Mouse (Mus musculus) spleen, adult 2 months (tissue): ENCODE data around the gene Sept11. TPM values are rescaled to one million over a fixed set of nuclear protein-coding genes. Genes with fewer than 3 reads are reported as not detected.

Source experiments
- DNase-seq, 2 experiments: peaks; one replicate each; pipeline versions ENCODE4 v3.0.0 to v3.0.0-alpha.2; 2012 to 2021; ENCODE audit warnings: low spot score in 2 of 2, low read depth in 1 of 2
- H3K27ac ChIP-seq: fragments of 200-500 bp; 2 replicates; pipeline ENCODE4 v1.5.1; 2012; ENCODE audit warnings: low read length, inconsistent platforms; ENCODE audit not compliant: insufficient read depth
- H3K27me3 ChIP-seq: fragments of 200-500 bp; 2 replicates; pipeline ENCODE4 v1.6.1; 2012; ENCODE audit warnings: mild to moderate bottlenecking, moderate library complexity, low read length, inconsistent platforms; ENCODE audit not compliant: control insufficient read depth, insufficient read depth
- H3K36me3 ChIP-seq: fragments of 200-500 bp; 2 replicates; pipeline ENCODE4 v1.6.1; 2012; ENCODE audit warnings: mild to moderate bottlenecking, low read length, inconsistent platforms; ENCODE audit not compliant: control insufficient read depth, insufficient read depth
- H3K4me1 ChIP-seq: fragments of 200-500 bp; 2 replicates; pipeline ENCODE4 v1.6.1; 2011; ENCODE audit warnings: inconsistent platforms; ENCODE audit not compliant: control insufficient read depth, insufficient read depth, insufficient read length
- H3K4me3 ChIP-seq: fragments of 200-500 bp; 2 replicates; pipeline ENCODE4 v1.5.1; 2011; ENCODE audit warnings: mild to moderate bottlenecking, inconsistent platforms; ENCODE audit not compliant: insufficient read depth, insufficient read length; ENCODE audit errors: extremely low read depth
- CTCF ChIP-seq: fragments of 200-500 bp; IDR thresholded peaks from 2 replicates; pipeline ENCODE4 v1.5.1; 2011; ENCODE audit warnings: mild to moderate bottlenecking, inconsistent platforms; ENCODE audit not compliant: insufficient read depth, insufficient read length, insufficient replicate concordance; ENCODE audit errors: extremely low read depth
- POLR2A ChIP-seq: fragments of 200-500 bp; IDR thresholded peaks from 2 replicates; pipeline ENCODE4 v1.6.1; 2011; ENCODE audit warnings: low read depth, low read length, inconsistent platforms
- WGBS: fragments of 180-500 bp; shearing (Covaris S2); methylation state at CpG from one replicate; pipeline ENCODE4 v1.1.7; 2018; 5-methylcytosine and 5-hydroxymethylcytosine counted together
- polyA plus RNA-seq: library from polyadenylated mRNA; depleted of rRNA; stranded (reverse); fragments of >200 nt; gene quantifications from 2 replicates; pipeline ENCODE4 v1.2.3, GENCODE M21; 2012

Gene Sept11
- polyA plus RNA-seq, 1 experiment: 21.2 TPM

DNA sequence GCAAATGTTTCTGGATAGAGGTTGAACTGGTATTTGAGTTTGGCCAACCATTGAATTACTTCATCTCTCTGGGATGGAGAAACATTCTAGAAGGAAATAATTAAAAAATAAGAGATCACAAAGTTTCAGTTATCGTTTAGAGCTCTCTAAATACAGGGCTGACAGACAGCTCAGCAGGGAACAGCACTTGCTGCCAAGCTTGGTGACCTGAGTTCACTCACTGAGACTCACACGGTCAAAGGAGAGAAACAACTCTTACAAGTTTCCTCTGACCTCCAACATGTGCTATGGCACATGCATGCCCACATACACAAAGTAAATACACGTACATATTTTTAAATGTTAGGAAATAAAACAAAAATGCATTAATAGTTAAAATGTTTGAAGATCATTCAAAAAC lies 96.4 kb downstream of the Sept11 start:
- no peak overlapping the region for H3K4me3 ChIP-seq
- no peak for DNase-seq
- no peaks in the 10 kb centered on the region for H3K4me1 ChIP-seq
- peaks cover 25% of the 10 kb centered on the region for H3K36me3 ChIP-seq
- WGBS: 86% methylated on average over 3 of the region's 3 CpGs
- H3K27ac ChIP-seq: no peak overlapping the region
- no peaks in the 10 kb centered on the region for H3K27me3 ChIP-seq
- no peak for TF ChIP-seq CTCF
- TF ChIP-seq POLR2A: no peak

DNA sequence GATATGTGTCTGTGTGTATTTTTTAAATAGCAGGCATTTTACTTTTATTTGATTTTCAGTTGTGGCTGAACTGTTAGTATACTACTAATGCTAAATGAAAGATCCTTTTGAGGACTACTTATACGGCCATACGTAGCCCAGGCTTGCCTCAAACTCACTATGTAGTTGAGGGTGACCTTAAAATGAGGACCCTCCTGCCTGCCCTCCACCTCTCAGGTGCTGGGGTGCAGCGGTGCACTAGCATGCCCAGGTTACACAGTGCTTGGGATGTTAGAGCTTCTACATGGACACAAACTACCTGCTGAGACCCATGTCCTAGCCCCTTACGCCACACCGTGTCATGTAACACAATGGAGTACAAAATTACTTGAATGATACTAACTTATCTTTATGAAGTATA lies 97.2 kb downstream of the Sept11 start:
- Histone ChIP-seq H3K4me1 (no peaks in the 10 kb centered on the region), H3K27ac (no peak overlapping the region), H3K27me3 (no peaks in the 10 kb centered on the region), H3K4me3 (no peak overlapping the region), H3K36me3 (peaks cover 23% of the 10 kb centered on the region)
- WGBS: 98% methylated on average over 5 of the region's 5 CpGs
- DNase-seq: no peak
- TF ChIP-seq POLR2A (no peak), CTCF (no peak)

DNA sequence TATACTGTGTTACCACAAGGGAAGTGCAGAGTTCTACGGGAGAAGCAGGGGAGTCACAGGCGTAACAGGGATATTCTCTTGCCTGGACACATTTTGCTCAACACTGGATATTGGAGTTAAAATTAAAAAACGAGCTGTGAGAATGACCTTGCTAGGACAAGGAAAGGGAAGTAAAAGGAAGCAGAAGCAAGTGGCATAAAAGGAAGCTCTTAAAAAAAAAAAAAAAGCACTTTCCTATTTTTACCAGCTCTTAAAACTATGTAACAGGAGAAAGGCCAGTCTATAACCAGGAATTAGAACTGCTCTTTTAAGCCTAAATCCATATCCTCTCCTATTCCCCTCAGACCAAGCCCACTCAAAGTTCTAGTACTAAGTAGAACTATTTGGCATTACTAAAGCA lies 105.0 kb downstream of the Sept11 start:
- H3K27ac ChIP-seq: no peak overlapping the region
- no peaks in the 10 kb centered on the region; the same call in 1 of the 2 replicates for H3K4me1 ChIP-seq
- 76% methylated on average over 3 of the region's 3 CpGs for WGBS

DNA sequence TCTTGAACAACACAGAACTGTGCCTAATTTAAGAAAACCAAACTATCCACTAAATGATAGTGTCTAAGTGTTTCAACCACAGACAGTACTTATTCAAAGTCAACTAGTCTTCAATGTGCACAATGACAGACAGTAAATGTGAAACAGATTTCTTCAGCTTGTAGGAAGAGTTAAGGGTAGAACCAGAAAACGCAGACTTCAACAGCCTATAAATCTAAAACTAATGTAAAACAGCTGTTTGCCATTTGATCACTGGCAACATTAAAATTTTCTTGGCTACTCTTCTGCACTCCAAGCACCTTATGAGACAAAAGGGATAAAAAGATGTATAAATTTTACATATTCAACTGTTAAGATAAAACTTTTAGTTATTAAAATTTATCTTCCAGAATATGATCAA lies 107.9 kb downstream of the Sept11 start:
- 98% methylated on average over 1 of the region's 1 CpGs for WGBS
- no peak for TF ChIP-seq POLR2A
- no peak for TF ChIP-seq CTCF
- peaks cover 3% of the 10 kb centered on the region; the same call in 1 of the 2 replicates for H3K4me1 ChIP-seq
- no peaks in the 10 kb centered on the region for H3K27me3 ChIP-seq
- DNase-seq: no peak
- no peak overlapping the region for H3K27ac ChIP-seq
- peaks cover 19% of the 10 kb centered on the region for H3K36me3 ChIP-seq
- H3K4me3 ChIP-seq: no peak overlapping the region

More for the DNA sequence above, 105.0 kb downstream of the Sept11 start:
- no peak overlapping the region for H3K4me3 ChIP-seq
- peaks cover 19% of the 10 kb centered on the region for H3K36me3 ChIP-seq
- no peak for DNase-seq
- no peak for TF ChIP-seq POLR2A
- TF ChIP-seq CTCF: no peak
- no peaks in the 10 kb centered on the region for H3K27me3 ChIP-seq

DNA sequence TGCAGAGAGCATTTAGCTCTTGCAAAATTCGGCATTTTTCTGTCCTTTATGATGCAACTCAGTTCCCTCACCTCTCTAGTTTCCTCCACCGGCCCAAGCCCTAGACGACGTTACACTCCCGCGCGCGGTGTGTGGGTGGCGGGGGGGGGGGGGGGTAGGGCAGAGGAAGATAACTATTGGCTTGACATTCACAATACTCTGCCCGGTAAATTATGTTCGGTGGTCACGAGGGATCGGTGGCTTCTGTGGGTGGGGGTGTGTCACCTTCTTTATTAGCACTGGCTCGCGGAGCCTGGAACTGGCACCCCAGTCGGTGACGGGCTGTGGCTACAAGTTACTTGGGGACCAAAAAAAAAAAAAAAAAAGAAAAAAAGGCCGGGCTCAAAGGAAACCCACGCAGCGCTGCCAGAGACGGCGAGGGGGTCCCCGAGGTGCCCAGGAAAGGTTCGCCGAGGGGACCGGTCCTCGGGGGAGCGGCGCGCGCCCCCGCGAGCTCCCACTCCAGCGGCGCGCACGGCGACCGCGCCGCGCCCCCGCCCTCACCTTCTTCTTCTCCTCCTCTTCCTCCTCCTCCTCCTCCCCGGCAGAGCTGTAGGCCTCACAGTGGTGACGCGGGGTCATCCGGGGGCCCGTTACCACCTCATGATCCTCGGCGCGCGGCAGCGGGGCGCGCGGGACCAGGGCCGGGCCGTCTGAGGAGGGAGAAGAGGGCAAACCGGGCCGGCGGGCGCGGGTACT lies 112.3 kb downstream of the Sept11 start:
- Histone ChIP-seq H3K4me1 (peaks cover 6% of the 10 kb centered on the region; the same call in 1 of the 2 replicates), H3K36me3 (peaks cover 7% of the 10 kb centered on the region), H3K27me3 (no peaks in the 10 kb centered on the region), H3K27ac (peak overlapping the region; percentile 98), H3K4me3 (peak overlapping the region; percentile 83)
- WGBS: under 1% methylated on average over 61 of the region's 63 CpGs
- TF ChIP-seq POLR2A (no peak), CTCF (no peak)
- DNase-seq: peak; percentile 45 to 58

DNA sequence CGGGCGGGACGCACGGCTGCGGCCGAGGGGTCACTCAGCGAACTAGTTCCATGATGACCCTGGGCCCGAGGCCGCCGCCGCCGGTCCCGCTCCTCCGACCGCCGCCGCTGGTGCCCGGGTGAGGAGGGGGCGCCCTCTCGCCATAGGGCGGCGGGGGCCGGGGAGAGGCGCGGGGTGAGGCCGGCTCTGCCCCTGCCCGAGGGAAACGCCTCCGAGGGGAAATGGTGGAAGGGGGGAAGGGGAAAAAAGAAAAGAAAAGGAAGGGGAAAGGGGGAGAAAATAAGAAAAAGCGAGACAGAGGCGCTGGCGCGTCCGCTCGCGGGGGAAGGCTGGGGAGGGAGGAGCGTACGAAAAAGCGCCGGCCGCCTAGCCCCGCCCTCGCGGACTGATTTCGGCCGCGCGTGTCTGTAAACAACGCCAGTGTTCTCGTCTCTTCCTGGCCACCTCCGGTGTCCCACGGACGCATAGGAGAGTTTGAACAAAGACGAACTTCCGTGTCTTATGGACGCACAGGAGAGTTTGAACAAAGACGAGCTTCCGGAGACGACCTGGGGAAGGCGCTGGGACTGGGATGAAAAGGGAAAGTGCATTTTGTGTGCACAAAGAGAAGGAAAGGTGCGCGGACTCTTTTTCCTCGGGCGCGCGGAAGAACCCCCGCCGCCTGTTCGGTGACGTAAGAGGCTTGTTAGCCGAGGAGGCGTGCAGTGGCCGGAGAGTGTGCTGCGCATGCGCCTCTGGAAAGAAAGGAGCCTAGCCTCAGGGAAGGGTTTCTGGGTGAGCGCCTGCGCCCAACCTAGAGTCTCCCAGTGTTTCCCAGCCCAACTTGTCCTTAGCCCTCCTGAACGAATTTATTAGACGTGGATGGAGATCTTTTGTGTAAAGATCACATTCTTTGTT lies 113.1 kb downstream of the Sept11 start, which contains the start of the genes Ccni and 2010109A12Rik:
Gene Ccni (minus strand): TSS at position 387 of the 897 bp plus-strand sequence.
Gene 2010109A12Rik (plus strand): TSS at position 410 of the 897 bp plus-strand sequence.
- Histone ChIP-seq H3K4me3 (peak within 1 kb of the TSS; percentile 83), H3K36me3 (peaks cover 2% of the 10 kb centered on the region), H3K4me1 (peaks cover 6% of the 10 kb centered on the region; the same call in 1 of the 2 replicates), H3K27me3 (no peaks in the 10 kb centered on the region), H3K27ac (peak within 1 kb of the TSS; percentile 98)
- under 1% methylated on average over 79 of the region's 79 CpGs for WGBS
- DNase-seq: peak; percentile 92 to 94
- TF ChIP-seq POLR2A (peak; percentile 58), CTCF (no peak)
